Mouse (Mus musculus): ENCODE measurements around the gene Cpne5. TPM values are rescaled to one million over a fixed set of nuclear protein-coding genes. Genes with fewer than 3 reads are reported as not detected.

Cpne5 gene
- 1.1 TPM for polyA plus RNA-seq (2017; shearing (Covaris generic))

GRCm38 (mm10) chr17:29237772-29238420, at the start of gene Cpne5:
Gene Cpne5 (minus strand): TSS chr17:29238167.

GRCm38 (mm10) chr17:29268682-29269348, 30.8 kb upstream of the Cpne5 start, which contains the start of gene BC004004:
Gene BC004004 (plus strand): TSS chr17:29268788.

DNA sequence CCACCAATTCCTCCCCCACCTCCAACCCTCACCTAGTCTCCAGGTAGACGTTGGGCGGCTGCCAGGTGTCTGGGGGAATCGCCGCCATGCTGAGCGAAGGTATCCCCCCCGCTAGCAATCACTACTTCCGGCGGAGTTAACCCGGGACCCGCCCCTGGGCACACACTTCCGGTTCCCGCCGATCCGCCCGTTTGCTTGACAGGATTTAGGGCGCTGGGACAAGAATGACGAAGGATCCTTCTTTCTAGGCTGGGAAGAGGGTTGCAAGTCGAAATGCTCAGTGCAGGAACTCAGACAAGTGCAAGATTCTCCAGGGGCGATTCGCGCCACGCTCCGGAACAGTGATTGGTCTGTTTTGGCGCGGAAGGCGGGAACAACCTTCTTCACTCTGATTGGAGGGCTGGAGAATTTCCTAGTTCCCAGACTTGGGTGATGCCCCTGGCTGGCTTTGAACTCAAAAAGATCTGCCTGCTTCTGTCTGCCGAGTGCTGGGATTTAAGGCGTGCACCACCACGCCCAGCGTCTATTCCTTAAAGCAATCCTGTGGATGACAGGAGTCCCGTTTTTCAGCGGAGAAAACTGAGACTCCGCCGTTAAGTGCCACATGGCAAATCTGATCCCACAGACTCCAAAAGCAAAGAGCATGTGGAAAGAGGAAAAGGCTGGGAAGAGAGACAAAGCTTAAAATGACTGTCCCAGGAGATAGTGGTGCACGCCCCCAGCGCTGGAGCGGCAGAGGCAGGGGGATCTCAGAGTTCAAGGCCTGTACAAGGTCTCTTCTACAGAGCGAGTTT, 26.1 kb upstream of the Cpne5 start, which contains the start of gene Ppil1:
Gene Ppil1 (minus strand): TSS at position 347 of the 794 bp plus-strand sequence.

GRCm38 (mm10) chr17:29113591-29114352, 124.2 kb downstream of the Cpne5 start, which contains the start of gene Rab44:
Gene Rab44 (plus strand): TSS chr17:29114145.

Other genes with a start within 250 kb of the Cpne5 start
- gene Stk38, start 230.2 kb downstream of the Cpne5 start, polyA plus RNA-seq (2017; shearing (Covaris generic)): 292 TPM
- 589 TPM for gene Srsf3, start 205.5 kb downstream of the Cpne5 start, polyA plus RNA-seq (2017; shearing (Covaris generic))
- gene Cdkn1a, start 147.2 kb downstream of the Cpne5 start, polyA plus RNA-seq (2017; shearing (Covaris generic)): 3.9 TPM
- not detected for gene Rab44, start 124.0 kb downstream of the Cpne5 start, polyA plus RNA-seq (2017; shearing (Covaris generic))
- gene Ppil1, start 26.0 kb upstream of the Cpne5 start, polyA plus RNA-seq (2017; shearing (Covaris generic)): 98.4 TPM
- 151 TPM for gene BC004004, start 30.6 kb upstream of the Cpne5 start, polyA plus RNA-seq (2017; shearing (Covaris generic))
- not detected for gene Pi16, start 79.5 kb upstream of the Cpne5 start, polyA plus RNA-seq (2017; shearing (Covaris generic))
- 4.8 TPM for gene Mtch1, start 109.8 kb upstream of the Cpne5 start, polyA plus RNA-seq (2017; shearing (Covaris generic))
- 3.1 TPM for gene Fgd2, start 122.7 kb upstream of the Cpne5 start, polyA plus RNA-seq (2017; shearing (Covaris generic))

All from inflammation-experienced regulatory T-cells, adult 16 weeks (primary cell).